ENCODE assay signal across 8 mouse cellular contexts in the genomic region with DNA sequence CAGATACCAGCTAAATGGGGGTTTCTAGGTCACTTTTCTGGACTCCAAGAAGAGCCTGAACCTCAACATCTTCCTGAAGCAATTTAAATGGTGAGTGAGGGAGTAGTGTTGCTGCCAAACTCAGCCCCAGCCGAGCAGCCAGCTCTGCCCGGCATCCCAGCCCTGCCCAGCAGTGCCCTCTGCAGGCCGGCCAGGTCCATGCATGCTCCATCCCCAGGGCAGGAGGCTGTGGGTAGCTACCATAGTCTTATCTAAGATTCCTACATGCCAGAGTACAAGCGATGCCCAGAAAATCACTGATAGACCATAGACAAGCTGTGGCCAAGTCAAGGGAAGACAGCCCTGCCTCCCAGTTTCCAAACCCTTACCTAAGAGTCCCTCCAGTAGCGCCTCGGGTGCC. TPM values are rescaled to one million over a fixed set of nuclear protein-coding genes. Genes with fewer than 3 reads are reported as not detected.
DNase-seq lines count a peak whose midpoint lies in the region; ATAC-seq lines count a peak whose summit lies in the region.
"Had no signal": no experiment of that assay in that cellular context is flagged by ENCODE, and none has a peak within 500 bp of the region (broad histone marks: within the 10 kb centered on the region; RNA-seq: fewer than 3 reads in every experiment).

No protein-coding gene starts in this region.

- no peaks in the 10 kb centered on the region for H3K27me3 ChIP-seq in limb, embryonic 13.5 days
- no peaks in the 10 kb centered on the region for H3K27me3 ChIP-seq in midbrain, embryonic 15.5 days (replicated peaks)
- H3K27me3 ChIP-seq: limb, embryonic 15.5 days had no signal

- no peak overlapping the region for H3K4me2 ChIP-seq in limb, embryonic 13.5 days (replicated peaks)
- H3K4me2 ChIP-seq in midbrain, embryonic 15.5 days: no peak overlapping the region
- H3K4me2 ChIP-seq: limb, embryonic 15.5 days had no signal

- H3K27ac ChIP-seq in limb, embryonic 13.5 days: no peak overlapping the region
- H3K27ac ChIP-seq in midbrain, embryonic 15.5 days: no peak overlapping the region
- H3K27ac ChIP-seq: limb, embryonic 15.5 days had no signal

- no peak overlapping the region for H3K4me3 ChIP-seq in limb, embryonic 13.5 days
- H3K4me3 ChIP-seq in midbrain, embryonic 15.5 days: no peak overlapping the region
- H3K4me3 ChIP-seq: limb, embryonic 15.5 days had no signal

- ATAC-seq in limb, embryonic 13.5 days (ENCODE audit: low FRiP score, low read depth): 0 out of 2 replicates have a peak, but pooled peaks have one; percentile 54
- peak; percentile 59; the same call in 1 of the 2 replicates for ATAC-seq in midbrain, embryonic 15.5 days (replicated peaks)

- peaks cover 31% of the 10 kb centered on the region for H3K36me3 ChIP-seq in limb, embryonic 13.5 days
- H3K36me3 ChIP-seq in midbrain, embryonic 15.5 days (replicated peaks): no peaks in the 10 kb centered on the region

- H3K9ac ChIP-seq in limb, embryonic 13.5 days: no peak overlapping the region
- no peak overlapping the region for H3K9ac ChIP-seq in midbrain, embryonic 15.5 days
- H3K9ac ChIP-seq: limb, embryonic 15.5 days had no signal

- H3K4me1 ChIP-seq in limb, embryonic 13.5 days: peaks cover 12% of the 10 kb centered on the region; the same call in 1 of the 2 replicates
- no peaks in the 10 kb centered on the region for H3K4me1 ChIP-seq in midbrain, embryonic 15.5 days

- H3K9me3 ChIP-seq in limb, embryonic 13.5 days: no peaks in the 10 kb centered on the region
- H3K9me3 ChIP-seq in midbrain, embryonic 15.5 days: no peaks in the 10 kb centered on the region
- H3K9me3 ChIP-seq: limb, embryonic 15.5 days had no signal

- 50% methylated on average over 6 of the region's 6 CpGs for WGBS in limb, embryonic 13.5 days
- 44% methylated on average over 6 of the region's 6 CpGs for WGBS in midbrain, embryonic 15.5 days

- peak; percentile 80 to 93 for DNase-seq in adrenal gland, adult (ENCODE audit: inconsistent age in 2 of 2, low spot score in 1 of 2)
- DNase-seq in cerebellum, postnatal 4 days (ENCODE audit: low spot score in 2 of 2): peak; percentile 68 to 88
- DNase-seq in gastrocnemius, postnatal 10 days: peak; percentile 85
- DNase-seq in kidney, adult 11 months: peak; percentile 46
- peak; percentile 62 to 80 for DNase-seq in spleen, postnatal 10 days (ENCODE audit: low spot score in 2 of 2)

RNA-seq across cellular contexts. Expression of a gene that starts 14.1 kb away (rescaled TPM):
- 100 to 1,000 TPM; 340 to 358 TPM for total RNA-seq in gastrocnemius, postnatal 10 days (2021)
- 12.8 and 14.7 TPM in 2 replicates for polyA plus RNA-seq in limb, embryonic 13.5 days (2015; fragmentation: Nextera tagmentation; extraction: Ambion mirVana)
- 3.1 and 3.6 TPM in 2 replicates for polyA plus RNA-seq in midbrain, embryonic 15.5 days (2015; fragmentation: Nextera tagmentation; extraction: Ambion mirVana)

RNA-seq across cellular contexts. Expression of a gene that starts 17.2 kb away (rescaled TPM):
- total RNA-seq in gastrocnemius, postnatal 10 days (2021): 10 to 100 TPM; 16.8 to 22.5 TPM
- 4.2 and 5.5 TPM in 2 replicates for polyA plus RNA-seq in limb, embryonic 13.5 days (2015; fragmentation: Nextera tagmentation; extraction: Ambion mirVana)
- polyA plus RNA-seq in midbrain, embryonic 15.5 days (2015; fragmentation: Nextera tagmentation; extraction: Ambion mirVana): 1.0 and 2.4 TPM in 2 replicates

RNA-seq across cellular contexts. Expression of a gene that starts 38.7 kb away (rescaled TPM):
- 10 to 100 TPM; 27.2 to 28.1 TPM for total RNA-seq in gastrocnemius, postnatal 10 days (2021)
- 246 and 251 TPM in 2 replicates for polyA plus RNA-seq in limb, embryonic 13.5 days (2015; fragmentation: Nextera tagmentation; extraction: Ambion mirVana)
- 51.2 and 59.2 TPM in 2 replicates for polyA plus RNA-seq in midbrain, embryonic 15.5 days (2015; fragmentation: Nextera tagmentation; extraction: Ambion mirVana)
